Mouse (Mus musculus) CD4-positive helper T cell, adult 2 months (primary cell): ENCODE measurements around the gene Rufy3.
A peak's percentile ranks its signal among the peaks of the same experiment; 100 is the strongest.
"Not testable (repeated sequence)": the region's sequence is repeated elsewhere in the genome, so short reads cannot be mapped to it uniquely, and the experiment has no call there.

Experiments used
- DNase-seq: peaks from one replicate; pipeline ENCODE4 v3.0.0-alpha.2; 2012; ENCODE audit warnings: low read depth, missing footprints, low spot score

The Rufy3 gene

GRCm38 (mm10) chr5:88564501-88565147 is at the start of gene Rufy3:
Rufy3 (plus strand) TSS chr5:88565040.
- DNase-seq = peak; percentile 78

- DNase-seq = peak; percentile 46
These were observed 45.6 kb upstream of the Rufy3 start for GRCm38 (mm10) chr5:88519232-88519631.

GRCm38 (mm10) chr5:88527657-88528056 is 37.2 kb upstream of the Rufy3 start, which contains the start of gene Jchain:
Jchain (minus strand) TSS chr5:88527891.
- no peak for DNase-seq

- DNase-seq = no peak
These were observed 33.9 kb upstream of the Rufy3 start for GRCm38 (mm10) chr5:88530908-88531307.

GRCm38 (mm10) chr5:88534697-88535096 is 30.1 kb upstream of the Rufy3 start:
- DNase-seq = no peak

GRCm38 (mm10) chr5:88540845-88541244 is 24.0 kb upstream of the Rufy3 start:
- DNase-seq = no peak

- DNase-seq = peak; percentile 38
These were observed 22.1 kb upstream of the Rufy3 start for GRCm38 (mm10) chr5:88542651-88543282.

GRCm38 (mm10) chr5:88544411-88544810 is 20.4 kb upstream of the Rufy3 start:
- not testable (repeated sequence) for DNase-seq

- DNase-seq = no peak
These were observed 19.3 kb upstream of the Rufy3 start for GRCm38 (mm10) chr5:88545536-88545935.

GRCm38 (mm10) chr5:88553271-88554085 is 11.4 kb upstream of the Rufy3 start:
- DNase-seq = peak; percentile 79

- DNase-seq = peak; percentile 99
These were observed 10.6 kb upstream of the Rufy3 start, which contains the start of gene Utp3 for GRCm38 (mm10) chr5:88554086-88554886. Utp3 (plus strand) TSS chr5:88554462.

GRCm38 (mm10) chr5:88558991-88559390 is 5.8 kb upstream of the Rufy3 start:
- DNase-seq = no peak

GRCm38 (mm10) chr5:88561080-88561814 is 3.6 kb upstream of the Rufy3 start:
- no peak for DNase-seq

- DNase-seq = no peak
These were observed 1.7 kb upstream of the Rufy3 start for GRCm38 (mm10) chr5:88562863-88563780.

GRCm38 (mm10) chr5:88565148-88566033 is 551 bp downstream of the Rufy3 start:
- DNase-seq = peak; percentile 54

- DNase-seq = no peak
These were observed 1.4 kb downstream of the Rufy3 start for GRCm38 (mm10) chr5:88566034-88566841.

- DNase-seq = no peak
These were observed 4.7 kb downstream of the Rufy3 start for GRCm38 (mm10) chr5:88569541-88569940.

- DNase-seq = no peak
These were observed 10.0 kb downstream of the Rufy3 start for GRCm38 (mm10) chr5:88574829-88575228.
